Mouse (Mus musculus): ENCODE results near the gene Sh3pxd2a.

The Sh3pxd2a gene

GRCm38 (mm10) chr19:47464304-47465241 is at the start of gene Sh3pxd2a:
Sh3pxd2a (minus strand) TSS chr19:47464401.
- DNase-seq, result peak in 1 of 2 experiments; percentile 10

GRCm38 (mm10) chr19:47513618-47513897 is 49.4 kb upstream of the Sh3pxd2a start:
- DNase-seq, result no peak

GRCm38 (mm10) chr19:47512794-47513617 is 48.8 kb upstream of the Sh3pxd2a start:
- no peak for DNase-seq

- no peak for DNase-seq
Observed at GRCm38 (mm10) chr19:47511958-47512357, 47.8 kb upstream of the Sh3pxd2a start.

GRCm38 (mm10) chr19:47511294-47511675 is 47.1 kb upstream of the Sh3pxd2a start:
- DNase-seq, result no peak

GRCm38 (mm10) chr19:47510473-47511293 is 46.5 kb upstream of the Sh3pxd2a start:
- DNase-seq, result no peak

- no peak for DNase-seq
Observed at GRCm38 (mm10) chr19:47510135-47510472, 45.9 kb upstream of the Sh3pxd2a start.

- no peak for DNase-seq
Observed at GRCm38 (mm10) chr19:47508771-47509281, 44.6 kb upstream of the Sh3pxd2a start.

- no peak for DNase-seq
Observed at GRCm38 (mm10) chr19:47508191-47508590, 44.0 kb upstream of the Sh3pxd2a start.

- peak; percentile 58 to 67 for DNase-seq
Observed at GRCm38 (mm10) chr19:47507128-47508121, 43.2 kb upstream of the Sh3pxd2a start.

- DNase-seq, result no peak
Observed at GRCm38 (mm10) chr19:47503625-47504024, 39.4 kb upstream of the Sh3pxd2a start.

- DNase-seq, result no peak
Observed at GRCm38 (mm10) chr19:47502563-47502962, 38.4 kb upstream of the Sh3pxd2a start.

GRCm38 (mm10) chr19:47500389-47501011 is 36.3 kb upstream of the Sh3pxd2a start:
- DNase-seq, result no peak

- no peak for DNase-seq
Observed at GRCm38 (mm10) chr19:47499841-47500240, 35.6 kb upstream of the Sh3pxd2a start.

GRCm38 (mm10) chr19:47498942-47499341 is 34.7 kb upstream of the Sh3pxd2a start:
- DNase-seq, result no peak

GRCm38 (mm10) chr19:47497736-47498135 is 33.5 kb upstream of the Sh3pxd2a start:
- DNase-seq, result no peak

GRCm38 (mm10) chr19:47497313-47497712 is 33.1 kb upstream of the Sh3pxd2a start:
- DNase-seq, result no peak

GRCm38 (mm10) chr19:47493017-47493997 is 29.1 kb upstream of the Sh3pxd2a start:
- no peak for DNase-seq

- DNase-seq, result no peak
Observed at GRCm38 (mm10) chr19:47492422-47492821, 28.2 kb upstream of the Sh3pxd2a start.

- no peak for DNase-seq
Observed at GRCm38 (mm10) chr19:47491853-47492252, 27.7 kb upstream of the Sh3pxd2a start.
